Mouse (Mus musculus): ENCODE data around the gene Mpc1.

- no peak for TF ChIP-seq ETS1 (conservative IDR thresholded peaks at IDR 0.05; ENCODE audit: low read depth, low read length)
- no peak for TF ChIP-seq CHD2 (IDR thresholded peaks at IDR 0.05; ENCODE audit: low read length)
- no peak for TF ChIP-seq TBP (conservative IDR thresholded peaks at IDR 0.05; ENCODE audit: low read depth, low read length)
- no peak for TF ChIP-seq IRF4 (IDR thresholded peaks at IDR 0.05; ENCODE audit: low read depth, low read length)
- TF ChIP-seq POLR2A (IDR thresholded peaks at IDR 0.05; ENCODE audit: low read depth, low read length): no peak
- no peak for TF ChIP-seq EP300 (IDR thresholded peaks at IDR 0.05; ENCODE audit: low read length)
- TF ChIP-seq USF1 (IDR thresholded peaks at IDR 0.05; ENCODE audit: low read depth, low read length): no peak
- no peak for TF ChIP-seq NELFE (IDR thresholded peaks at IDR 0.05; ENCODE audit: low read depth, low read length)
- TF ChIP-seq NRF1 (IDR thresholded peaks at IDR 0.05; ENCODE audit: low read depth, low read length): no peak
- no peak for TF ChIP-seq MAX (IDR thresholded peaks at IDR 0.05; ENCODE audit: low read length)
Observed at GRCm38 (mm10) chr17:8290736-8291135, 8.0 kb downstream of the Mpc1 start.

Measured in CH12.LX (cell line).